Mouse (Mus musculus): Measurements from ENCODE around the gene Atp6v1g2.

DNA sequence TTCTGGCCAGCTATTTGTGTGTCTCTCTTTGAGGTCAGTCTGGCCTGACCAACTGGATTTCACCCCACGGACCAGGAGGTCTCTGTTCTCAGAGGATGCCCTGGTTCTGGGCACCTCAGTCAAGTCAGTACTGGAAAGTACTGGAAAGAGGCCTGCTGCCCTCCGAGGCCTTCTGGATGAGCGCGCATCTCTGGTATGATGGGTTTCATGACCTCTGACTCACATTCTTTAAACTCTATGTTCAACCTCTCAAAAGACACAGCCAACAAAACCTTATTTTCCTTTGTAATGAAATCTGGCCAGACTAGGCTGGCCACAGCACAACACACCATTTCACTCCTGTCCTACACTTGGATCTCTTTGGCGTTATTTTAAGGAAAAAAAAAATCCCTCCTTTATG is 8.0 kb upstream of the Atp6v1g2 start:
- TF ChIP-seq CTCF (IDR thresholded peaks at IDR 0.05; ENCODE audit: borderline replicate concordance, insufficient read depth, low read depth, low read length) (no peak), POLR2A (IDR thresholded peaks at IDR 0.05; ENCODE audit: borderline replicate concordance, insufficient read depth, low read length) (no peak)

Measured in cerebellum, adult 2 months (tissue).